Mouse (Mus musculus) forebrain, embryonic 14.5 days (tissue): ENCODE data around the gene Mcm2. TPM values are rescaled to one million over a fixed set of nuclear protein-coding genes. Genes with fewer than 3 reads are reported as not detected.

Experiments used
- ATAC-seq: fragments of 200-750 bp; cut with Nextera tagmentation; 2 replicates; pipeline ENCODE4 v1.8.0; 2017; ENCODE audit warnings: mild to moderate bottlenecking, moderate library complexity
- DNase-seq: peaks from one replicate; pipeline ENCODE4 v3.0.0-alpha.2; 2015; ENCODE audit warnings: low spot score
- H3K27ac ChIP-seq: fragments of 300-500 bp; sonication (generic); 2 replicates; pipeline ENCODE4 v1.5.1; 2014; ENCODE audit warnings: low read depth, mild to moderate bottlenecking, control low read depth, low read length, moderate library complexity
- H3K27me3 ChIP-seq: fragments of 300-500 bp; sonication (generic); replicated peaks from 2 replicates; pipeline ENCODE4 v1.6.1; 2014; ENCODE audit warnings: low read length, control low read depth, mixed read lengths; ENCODE audit not compliant: control insufficient read depth, insufficient read depth
- H3K36me3 ChIP-seq: fragments of 300-500 bp; sonication (generic); 2 replicates; pipeline ENCODE4 v1.6.1; 2014; ENCODE audit warnings: low read length, control low read depth; ENCODE audit not compliant: control insufficient read depth, insufficient read depth
- H3K4me1 ChIP-seq: fragments of 300-500 bp; sonication (generic); 2 replicates; pipeline ENCODE4 v1.6.1; 2014; ENCODE audit warnings: antibody characterized with exemption, low read length, control low read depth; ENCODE audit not compliant: control insufficient read depth, insufficient read depth
- H3K4me2 ChIP-seq: fragments of 300-500 bp; sonication (generic); 2 replicates; pipeline ENCODE4 v1.6.1; 2014; ENCODE audit warnings: mild to moderate bottlenecking, control low read depth, low read length
- H3K4me3 ChIP-seq: fragments of 300-500 bp; sonication (generic); 2 replicates; pipeline ENCODE4 v1.5.1; 2014; ENCODE audit warnings: low read depth, low read length, control low read depth
- H3K9ac ChIP-seq: fragments of 300-500 bp; sonication (generic); 2 replicates; pipeline ENCODE4 v1.6.1; 2014; ENCODE audit warnings: mild to moderate bottlenecking, low read length, control low read depth, moderate library complexity
- H3K9me3 ChIP-seq: fragments of 300-500 bp; sonication (generic); replicated peaks from 2 replicates; pipeline ENCODE4 v1.6.1; 2016; ENCODE audit warnings: low read length, control low read depth, mixed read lengths; ENCODE audit not compliant: control insufficient read depth
- WGBS: fragments of 180-500 bp; shearing (Covaris S2); extraction: QIAGEN DNeasy Blood & Tissue Kit; methylation state at CpG from one replicate; pipeline ENCODE4 v1.1.7; 2014; 5-methylcytosine and 5-hydroxymethylcytosine counted together
- polyA plus RNA-seq: library from polyadenylated mRNA; unstranded; fragments of >200 nt; fragmentation: Nextera tagmentation; extraction: Ambion mirVana; gene quantifications from 2 replicates; pipeline ENCODE4 v1.2.1, GENCODE M21; 2014

Gene Mcm2
- polyA plus RNA-seq, 1 experiment from 2014 or later = 82.8 TPM

- ATAC-seq (no peak), DNase-seq (no peak)
- 90% methylated on average over 28 of the region's 28 CpGs for WGBS
- H3K36me3 ChIP-seq = peaks cover 37% of the 10 kb centered on the region
- no peak overlapping the region for H3K4me2 ChIP-seq
- H3K9ac ChIP-seq = no peak overlapping the region
- H3K27me3 ChIP-seq = no peaks in the 10 kb centered on the region
- H3K4me3 ChIP-seq = no peak overlapping the region
- no peak overlapping the region for H3K27ac ChIP-seq
- H3K9me3 ChIP-seq = no peaks in the 10 kb centered on the region
- H3K4me1 ChIP-seq = peaks cover 6% of the 10 kb centered on the region
Observed at GRCm38 (mm10) chr6:88836178-88836819, 62.3 kb downstream of the Mcm2 start.

GRCm38 (mm10) chr6:88835047-88835446, 63.5 kb downstream of the Mcm2 start:
- DNase-seq (no peak), ATAC-seq (no peak)
- Histone ChIP-seq H3K27me3 (no peaks in the 10 kb centered on the region), H3K4me3 (no peak overlapping the region), H3K36me3 (peaks cover 37% of the 10 kb centered on the region), H3K4me2 (no peak overlapping the region), H3K27ac (no peak overlapping the region), H3K9me3 (no peaks in the 10 kb centered on the region), H3K4me1 (peaks cover 3% of the 10 kb centered on the region; the same call in 1 of the 2 replicates), H3K9ac (no peak overlapping the region)
- 82% methylated on average over 5 of the region's 5 CpGs for WGBS

Other genes starting within 250 kb of the Mcm2 start
- gene Mgll, start 174.4 kb downstream of the Mcm2 start, polyA plus RNA-seq = 19.3 and 23.1 TPM in 2 replicates
- gene Abtb1, start 56.8 kb downstream of the Mcm2 start, polyA plus RNA-seq = 31.4 and 35.7 TPM in 2 replicates
- 334 and 428 TPM in 2 replicates for gene Podxl2, start 23.7 kb downstream of the Mcm2 start, polyA plus RNA-seq
- 32.9 and 41.2 TPM in 2 replicates for gene Tpra1, start 3.5 kb upstream of the Mcm2 start, polyA plus RNA-seq